Mouse (Mus musculus) urinary bladder, adult 2 months (tissue): Measurements from ENCODE around the gene Fam69a. TPM values are rescaled to one million over a fixed set of nuclear protein-coding genes. Genes with fewer than 3 reads are reported as not detected.
"Not testable (repeated sequence)": the region's sequence is repeated elsewhere in the genome, so short reads cannot be mapped to it uniquely, and the experiment has no call there.

Source experiments
- DNase-seq: peaks from one replicate; pipeline ENCODE4 v3.0.0; 2022; ENCODE audit warnings: low spot score
- polyA plus RNA-seq: library from polyadenylated mRNA; depleted of rRNA; stranded (reverse); fragments of >200 nt; gene quantifications from 2 replicates; pipeline ENCODE4 v1.2.3, GENCODE M21; 2012

The Fam69a gene
- polyA plus RNA-seq, 1 experiment = 16.6 TPM

DNA sequence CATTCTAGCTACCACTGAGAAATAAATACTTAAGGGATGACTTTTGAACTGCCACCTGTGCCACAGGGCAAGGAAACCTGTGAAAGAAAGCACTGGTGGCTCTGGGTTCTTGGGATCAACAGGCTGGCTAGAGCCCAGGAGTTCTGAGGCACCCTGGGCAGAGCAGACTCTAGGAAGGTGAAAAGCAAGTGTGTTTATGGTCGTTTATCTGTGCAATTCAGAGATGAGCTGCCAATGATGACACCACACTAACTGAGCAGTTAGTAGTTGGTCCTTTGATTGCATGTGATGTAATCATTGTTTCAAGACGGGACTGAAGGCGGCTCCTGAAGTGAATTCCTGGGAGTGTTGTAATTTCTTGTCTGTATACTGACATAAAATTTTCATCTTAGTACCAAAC is 82.6 kb downstream of the Fam69a start:
- no peak for DNase-seq

DNA sequence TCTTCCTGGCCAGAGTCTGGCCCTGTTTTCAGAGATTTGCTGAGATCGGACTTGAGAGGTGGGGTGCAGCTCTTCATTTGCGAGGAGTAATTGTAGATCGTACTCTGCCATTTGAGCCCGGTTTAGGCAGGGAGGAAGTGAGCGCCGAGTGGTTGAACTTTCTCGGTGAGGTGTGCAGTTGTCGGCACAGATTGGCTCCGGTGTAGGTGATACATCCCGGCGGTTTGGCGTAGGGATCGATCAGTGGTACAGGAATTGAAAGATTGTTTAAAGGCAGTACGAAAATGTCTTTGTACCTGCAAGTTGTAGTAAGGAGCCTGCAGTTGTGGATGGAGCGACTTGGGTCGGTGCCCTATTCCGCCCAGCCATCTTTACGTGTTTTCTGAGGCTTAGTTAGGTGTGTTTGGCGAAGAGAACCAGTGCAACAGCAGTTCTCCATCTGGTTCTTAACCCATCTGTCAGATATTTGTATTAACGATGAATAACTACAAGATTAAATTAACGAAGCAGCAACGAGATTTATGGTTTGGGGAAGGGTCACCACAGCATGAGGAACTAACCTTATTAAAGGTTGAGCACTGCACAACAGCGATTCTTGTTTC is 85.8 kb downstream of the Fam69a start:
- no peak for DNase-seq

DNA sequence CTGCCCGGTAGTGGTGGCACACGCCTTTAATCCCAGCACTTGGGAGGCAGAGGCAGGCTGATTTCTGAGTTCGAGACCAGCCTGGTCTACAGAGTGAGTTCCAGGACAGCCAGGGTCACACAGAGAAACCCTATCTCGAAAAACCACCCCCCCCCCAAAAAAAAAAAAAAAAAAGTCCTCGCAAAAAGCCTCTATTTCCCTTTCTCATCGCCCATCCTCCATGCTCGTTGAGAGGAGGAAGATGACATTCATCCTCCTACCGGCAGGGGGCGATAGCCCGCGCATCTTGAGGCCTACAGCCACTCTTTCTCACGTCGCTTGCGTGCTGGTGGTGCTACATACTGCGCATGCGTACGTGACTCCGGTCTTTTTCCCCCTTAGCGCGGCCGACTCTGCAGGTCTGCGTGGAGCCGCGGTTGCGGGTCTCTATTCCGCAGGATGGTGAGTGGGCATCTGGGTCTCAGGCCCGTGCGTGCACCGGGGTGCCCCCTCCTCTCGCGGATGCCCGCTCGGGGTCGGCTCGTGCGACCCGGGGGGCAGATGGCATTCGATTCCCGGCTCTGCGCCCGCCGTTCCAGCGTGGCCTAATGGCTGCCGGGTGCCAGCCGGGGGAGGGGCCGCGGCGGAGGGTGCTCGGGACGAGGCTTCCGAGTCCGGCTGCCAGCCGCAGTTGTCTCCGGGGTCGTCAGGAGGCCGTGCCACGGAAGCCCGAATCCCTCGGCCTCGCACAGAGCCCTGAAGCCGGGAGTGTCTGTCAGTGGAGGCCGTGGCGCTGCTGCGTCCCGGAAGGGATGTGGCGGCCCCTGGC is 86.5 kb downstream of the Fam69a start, which contains the start of gene Rpl5:
Gene Rpl5 (plus strand): TSS at position 297 of the 808 bp plus-strand sequence.
- DNase-seq = peak; percentile 93

DNA sequence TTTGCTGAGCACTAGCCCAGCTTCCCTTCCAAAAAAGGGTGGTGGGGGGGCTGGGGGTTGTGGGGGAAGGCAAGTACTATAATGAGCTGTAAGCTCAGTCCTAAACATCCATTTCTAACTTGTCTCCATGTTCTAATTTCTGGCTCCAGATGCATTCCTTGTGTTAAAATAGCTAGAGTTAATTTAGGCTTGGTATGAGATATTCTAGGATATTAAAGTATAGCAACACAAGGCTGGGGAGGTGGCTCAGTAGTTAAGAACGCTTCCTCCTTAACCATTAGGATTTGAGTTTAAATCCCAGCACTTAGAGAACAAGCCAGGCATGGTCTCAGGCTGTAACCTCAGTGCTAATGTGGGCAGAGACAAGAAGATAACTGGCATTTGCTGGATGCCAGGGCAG is 90.6 kb downstream of the Fam69a start:
- DNase-seq = no peak

DNA sequence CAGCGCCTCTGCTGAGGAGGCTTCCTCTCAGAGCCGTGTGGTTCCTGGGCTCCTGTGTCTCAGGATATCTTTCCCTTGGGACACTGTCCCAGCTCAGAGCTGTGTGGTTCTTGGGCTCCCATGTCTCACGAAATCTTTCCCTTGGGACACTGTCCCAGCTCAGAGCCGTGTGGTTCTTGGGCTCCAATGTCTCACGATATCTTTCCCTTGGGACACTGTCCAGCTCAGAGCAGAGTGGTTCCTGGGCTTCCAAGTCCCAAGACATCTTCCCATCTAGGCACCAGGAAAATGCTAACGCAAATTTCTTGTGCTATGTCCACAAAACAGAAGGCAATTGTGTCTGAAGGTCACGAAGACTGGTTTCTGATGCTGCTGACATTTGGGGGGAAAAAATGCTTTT is 92.2 kb downstream of the Fam69a start:
- DNase-seq = no peak

DNA sequence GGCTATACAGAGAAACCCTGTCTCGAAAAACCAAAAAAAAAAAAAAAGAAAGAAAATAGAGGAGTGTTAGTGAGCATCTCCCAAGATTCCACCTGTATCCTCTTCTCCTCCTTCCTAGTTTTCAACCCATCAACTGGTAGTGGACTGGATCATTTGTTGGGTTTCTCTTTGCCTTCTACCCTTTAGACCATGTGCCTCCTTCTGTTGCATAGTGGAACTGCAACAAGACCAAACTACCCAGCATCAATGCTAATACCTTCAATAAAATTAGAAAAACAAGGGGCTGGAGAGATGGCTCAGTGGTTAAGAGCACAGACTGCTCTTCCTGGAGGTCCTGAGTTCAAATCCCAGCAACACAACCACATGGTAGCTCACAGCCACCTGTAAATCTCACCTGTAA is 95.4 kb downstream of the Fam69a start:
- not testable (repeated sequence) for DNase-seq

DNA sequence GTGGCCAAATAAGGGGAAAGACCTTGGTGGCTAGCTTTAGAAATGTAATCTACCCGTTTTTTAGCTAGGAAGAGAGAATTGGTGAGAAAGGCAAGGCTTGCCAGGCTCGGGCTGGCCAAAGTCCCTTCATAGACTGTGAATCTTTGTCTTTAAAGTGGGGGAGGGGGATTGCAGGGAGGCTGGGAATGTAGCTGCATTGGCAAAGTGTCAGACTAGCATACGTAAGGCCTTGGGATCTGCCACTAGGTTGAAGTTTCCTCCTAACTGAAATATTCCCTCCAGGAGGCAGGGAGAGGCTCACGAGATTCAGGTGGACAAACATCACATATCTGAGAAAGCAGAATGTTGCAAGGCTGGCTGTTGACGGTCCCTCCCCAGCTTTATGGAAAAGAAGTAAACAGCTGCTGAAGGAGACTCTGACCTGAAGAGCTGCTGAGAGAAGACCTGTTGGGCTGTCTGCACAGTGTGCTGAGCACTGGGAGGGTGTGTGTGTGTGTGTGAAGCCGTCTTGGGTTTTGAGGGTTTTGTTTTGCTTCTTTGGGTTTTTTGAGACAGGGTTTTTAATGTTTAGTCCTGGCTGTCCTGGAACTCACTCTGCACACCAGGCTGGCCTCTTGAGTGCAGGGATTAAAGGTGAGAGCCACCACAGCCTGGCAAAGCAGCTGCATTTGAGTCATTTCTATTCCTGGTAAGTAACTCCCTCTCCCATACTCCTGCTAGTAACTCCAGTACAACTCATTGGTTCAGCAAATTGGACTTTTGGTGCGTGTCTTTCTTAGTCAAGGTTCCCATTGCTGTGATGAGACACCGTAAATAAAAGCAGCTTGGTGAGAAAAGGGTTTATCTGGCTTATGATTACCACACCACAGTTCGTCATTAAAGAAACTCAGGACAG is 96.6 kb downstream of the Fam69a start:
- no peak for DNase-seq

DNA sequence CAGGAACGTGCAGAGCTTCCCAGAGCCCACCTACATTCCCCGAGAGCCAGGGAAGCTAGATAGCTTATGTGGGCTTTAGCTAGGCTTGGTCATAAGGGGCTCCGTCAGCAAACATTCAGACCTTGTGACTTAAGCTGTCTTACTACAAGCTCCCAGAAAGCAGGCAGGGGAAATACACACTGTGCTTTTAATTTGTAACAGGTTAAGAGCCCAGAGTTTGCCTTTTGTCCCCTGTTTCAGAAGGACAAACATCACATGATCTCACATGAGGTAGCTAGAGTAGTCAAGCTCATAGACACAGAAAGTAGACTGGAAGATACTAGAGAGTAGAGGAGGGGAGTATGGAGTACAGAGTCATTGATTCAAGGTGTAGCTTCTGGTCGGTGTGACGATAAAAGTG is 106.2 kb downstream of the Fam69a start:
- no peak for DNase-seq

DNA sequence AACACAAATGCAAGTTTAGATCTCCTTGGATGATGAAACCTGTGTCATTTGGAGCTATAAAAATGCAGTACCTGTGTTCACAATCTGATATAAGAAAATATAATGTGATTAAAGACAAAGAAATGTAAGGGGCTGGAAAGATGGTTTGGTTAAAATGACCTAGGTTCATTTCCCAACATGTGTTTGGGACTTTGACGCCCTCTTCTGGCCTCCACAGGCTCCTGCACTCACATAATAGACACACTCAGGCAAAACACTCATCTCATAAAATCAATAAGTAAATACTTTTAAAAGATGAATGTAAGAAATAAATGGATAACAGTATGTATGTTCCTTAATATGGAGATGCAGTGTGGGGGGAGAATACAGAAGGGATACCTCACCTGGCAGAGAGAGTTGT is 109.8 kb downstream of the Fam69a start:
- DNase-seq = no peak

DNA sequence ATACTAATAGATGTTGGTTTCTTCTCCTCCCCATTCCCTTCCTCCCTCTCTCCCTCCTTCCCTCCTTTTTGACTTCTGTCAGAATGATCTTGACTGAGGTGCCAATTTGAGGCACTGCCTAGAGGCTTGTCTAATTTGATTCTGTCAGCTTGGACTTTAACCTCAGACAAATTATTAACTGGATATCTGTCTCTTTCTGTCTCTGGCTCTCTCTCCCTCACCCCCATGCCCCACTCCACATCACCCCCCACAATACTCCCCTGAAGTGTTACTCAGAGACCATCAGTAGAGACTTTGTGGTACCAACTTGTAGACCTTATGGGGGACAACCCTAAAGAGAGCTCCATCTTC is 111.6 kb downstream of the Fam69a start:
- no peak for DNase-seq

DNA sequence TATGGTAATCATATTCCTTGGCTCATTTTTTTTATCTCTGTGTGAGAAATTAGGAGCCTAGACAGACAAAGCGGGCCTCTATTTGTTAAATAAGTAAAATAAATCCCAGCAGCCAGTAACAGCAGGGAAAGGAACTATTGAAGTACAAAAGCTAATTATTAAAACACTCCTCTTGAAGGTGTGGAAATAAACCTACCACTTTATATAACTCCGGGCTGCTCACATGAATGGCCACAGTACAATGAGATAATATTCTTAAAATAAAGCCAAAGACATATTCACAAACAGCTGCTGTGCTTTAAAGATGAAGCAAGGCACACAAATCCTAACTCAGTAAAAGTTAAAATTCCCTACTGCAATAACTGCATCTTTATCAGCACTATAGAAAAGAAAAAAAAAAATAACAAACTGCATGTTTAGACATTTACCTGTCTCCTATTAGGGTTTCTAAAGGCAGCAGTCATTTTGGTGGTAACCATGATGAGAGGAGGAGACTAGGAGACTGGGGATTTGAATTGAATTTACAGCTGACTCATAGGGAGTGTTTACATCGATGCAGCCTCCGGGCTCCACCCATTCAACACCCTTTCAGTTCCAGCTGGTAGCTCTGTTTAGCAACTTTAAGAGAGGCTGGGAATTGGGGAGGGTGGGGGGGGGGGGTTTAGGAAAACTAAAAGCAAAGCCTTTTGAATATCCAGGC is 112.2 kb downstream of the Fam69a start, which contains the start of gene Evi5:
Gene Evi5 (minus strand): TSS at position 547 of the 700 bp plus-strand sequence.
- DNase-seq = no peak

DNA sequence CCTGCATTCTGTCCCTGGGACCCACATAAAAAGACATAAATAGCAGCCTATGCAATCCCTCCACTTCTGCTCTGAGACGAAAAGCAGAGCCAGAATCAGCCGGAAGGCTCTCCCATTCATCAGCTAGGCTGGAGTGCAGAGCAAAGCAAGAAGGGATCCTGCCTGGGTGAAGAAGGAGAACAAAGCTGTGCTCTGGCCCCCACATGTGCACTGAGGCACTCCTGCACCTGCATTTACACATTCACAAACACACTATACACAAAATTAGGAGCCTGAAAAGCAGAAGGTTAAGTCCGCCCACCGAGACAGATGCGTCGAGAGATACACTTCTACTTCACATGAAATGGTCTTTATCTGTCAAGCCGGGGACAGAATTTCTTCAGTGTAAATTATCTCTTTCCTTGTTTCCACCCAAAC is 113.0 kb downstream of the Fam69a start:
- no peak for DNase-seq

DNA sequence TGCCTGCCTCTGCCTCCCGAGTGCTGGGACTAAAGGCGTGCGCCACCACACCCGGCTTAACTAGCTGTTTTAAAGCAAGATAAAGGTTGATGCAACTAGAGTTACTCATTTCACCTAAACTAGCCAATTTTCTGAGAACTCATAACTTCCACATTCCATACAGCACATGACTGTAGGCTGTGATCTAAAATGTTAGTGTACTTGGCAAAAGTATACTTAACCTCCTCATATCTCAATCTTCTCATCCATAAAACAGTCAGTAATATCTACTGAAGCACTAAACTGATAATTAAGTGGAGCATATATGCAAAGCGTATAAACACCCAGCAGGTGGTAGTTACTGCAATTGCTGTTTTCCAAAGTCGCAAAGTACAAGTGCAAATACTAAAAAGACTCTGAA is 113.6 kb downstream of the Fam69a start:
- no peak for DNase-seq

DNA sequence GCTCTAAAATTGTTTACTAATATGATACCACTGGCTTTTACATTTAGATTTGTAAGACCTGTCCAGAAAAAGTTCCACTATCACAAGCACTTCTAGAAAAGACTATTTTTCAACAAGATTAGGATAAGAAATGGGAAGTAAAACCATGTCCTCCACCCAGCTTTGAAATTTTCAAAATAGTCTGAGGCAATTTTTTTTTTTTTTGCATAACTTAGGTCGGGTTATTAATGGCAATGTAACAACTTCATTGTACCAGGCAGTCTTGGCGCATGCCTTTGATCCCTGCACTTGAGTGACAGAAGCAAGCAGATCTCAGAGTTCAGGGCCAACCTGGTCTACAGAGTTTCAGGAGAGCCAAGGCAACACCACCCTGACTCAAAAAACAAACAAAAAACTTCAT is 117.2 kb downstream of the Fam69a start:
- DNase-seq = no peak

DNA sequence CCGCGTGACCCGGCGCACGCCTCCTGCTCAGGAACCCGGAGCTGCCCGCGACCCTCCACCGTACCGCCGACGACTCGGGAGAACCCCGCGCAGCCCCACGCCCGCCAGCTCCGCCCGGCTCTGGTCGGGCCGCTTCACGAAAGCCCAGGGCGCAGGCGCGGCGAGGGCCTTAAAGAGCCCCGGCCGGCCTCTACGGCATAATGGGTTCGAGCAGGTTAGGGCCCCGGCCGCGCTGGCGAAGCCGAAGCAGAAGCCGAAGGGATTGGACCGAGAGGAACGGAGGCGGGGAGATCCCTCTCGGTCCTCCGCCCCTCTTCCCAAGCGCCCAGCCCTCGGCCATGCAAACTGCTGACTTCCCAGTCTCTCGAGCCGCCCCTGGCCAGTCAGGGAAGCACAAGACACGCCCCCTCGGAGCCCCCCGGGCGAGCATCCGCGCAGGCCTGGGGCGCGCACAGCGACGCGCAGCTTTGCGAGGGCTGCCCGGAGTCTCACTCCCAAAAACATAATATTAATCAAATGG is 117.9 kb downstream of the Fam69a start:
- peak; percentile 88 for DNase-seq

DNA sequence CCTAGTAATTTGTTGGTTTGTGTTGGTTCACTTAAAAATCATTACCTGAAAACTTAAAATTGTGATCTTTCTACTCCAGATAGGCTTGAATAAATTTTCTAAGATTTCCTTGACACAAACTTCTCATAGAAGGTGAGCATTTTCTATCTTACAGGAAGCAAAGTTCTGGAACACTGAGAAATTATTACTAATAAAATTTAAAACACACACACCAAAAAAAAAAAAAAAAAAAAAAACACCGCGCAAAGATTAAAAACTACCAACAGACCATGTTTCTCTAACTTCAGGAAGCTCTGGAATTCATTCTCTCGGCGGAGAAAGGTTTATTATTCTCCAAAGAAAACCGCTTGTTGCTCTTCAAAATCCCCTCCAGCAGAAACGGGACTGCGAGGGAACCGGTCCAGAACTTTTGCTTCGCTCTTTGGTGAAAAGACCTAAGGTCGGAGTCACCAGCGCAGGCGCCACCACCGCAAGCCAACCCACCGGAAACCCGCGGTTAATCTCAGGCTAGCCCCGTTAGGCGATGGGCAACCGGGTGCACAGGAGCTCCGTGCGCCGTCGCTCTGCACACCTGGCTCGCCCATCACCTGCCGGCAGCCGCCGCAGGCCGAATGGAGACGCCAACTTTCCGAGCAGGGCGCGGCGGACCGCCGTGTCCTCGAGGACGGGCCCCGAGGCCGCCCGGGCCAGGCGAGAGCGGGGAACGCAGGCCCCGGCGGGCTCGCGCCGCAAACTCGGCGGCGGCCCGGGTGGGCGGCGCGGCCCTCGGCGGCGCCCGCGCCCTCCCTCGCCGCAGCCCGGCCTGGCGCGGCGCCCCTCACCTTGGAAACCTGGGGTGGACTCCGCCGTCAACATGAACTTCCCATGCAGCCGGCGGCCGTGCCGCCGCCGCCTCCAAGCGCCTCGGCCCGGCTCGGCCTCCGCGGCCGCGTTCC is 118.6 kb downstream of the Fam69a start:
- DNase-seq = peak; percentile 53

DNA sequence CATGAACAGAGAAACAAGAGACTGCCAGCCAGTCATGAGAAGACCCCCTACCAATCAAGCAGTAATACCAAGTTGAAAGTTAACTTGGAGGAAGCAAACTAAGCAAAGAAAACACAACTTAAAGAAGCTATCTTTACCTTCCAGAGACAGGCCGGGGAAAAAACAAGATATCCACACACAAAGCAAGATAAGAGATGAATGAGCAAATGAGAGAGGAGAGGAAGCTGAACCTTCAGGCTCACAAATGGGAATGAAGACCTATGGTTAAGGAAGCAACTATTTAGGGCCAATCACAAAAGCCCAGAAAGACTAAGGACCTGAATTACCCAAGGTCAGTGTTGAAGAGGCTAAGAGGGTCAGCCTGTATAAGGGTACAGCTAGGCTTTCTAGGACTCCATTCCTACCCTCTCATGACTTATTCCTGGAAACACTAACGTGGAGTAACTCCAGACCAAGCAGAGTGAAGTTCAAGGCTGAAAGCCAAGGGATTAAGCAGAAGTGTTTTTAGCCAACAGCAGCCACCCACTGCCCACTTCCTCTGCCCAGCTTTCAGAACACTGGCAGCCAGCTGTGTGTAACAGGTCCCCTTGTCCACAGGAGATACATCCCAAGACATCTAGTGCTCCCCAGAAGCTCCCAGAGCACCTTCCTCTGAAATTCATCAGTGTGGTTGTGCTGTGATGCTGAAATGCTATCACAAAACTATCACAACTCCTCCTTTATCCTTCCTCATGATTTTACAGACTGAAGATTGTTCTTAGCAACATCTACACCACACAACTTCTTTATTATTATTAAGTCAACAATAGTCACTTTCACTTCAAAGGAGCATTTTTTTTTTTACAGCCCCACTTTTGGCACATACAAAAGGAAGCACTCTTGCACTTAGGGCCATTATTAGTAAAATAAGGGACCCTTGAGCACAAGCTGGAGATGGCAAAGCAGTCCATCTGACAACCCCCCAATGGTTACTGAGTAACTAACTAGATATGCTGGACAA is 120.5 kb downstream of the Fam69a start:
- DNase-seq = no peak

DNA sequence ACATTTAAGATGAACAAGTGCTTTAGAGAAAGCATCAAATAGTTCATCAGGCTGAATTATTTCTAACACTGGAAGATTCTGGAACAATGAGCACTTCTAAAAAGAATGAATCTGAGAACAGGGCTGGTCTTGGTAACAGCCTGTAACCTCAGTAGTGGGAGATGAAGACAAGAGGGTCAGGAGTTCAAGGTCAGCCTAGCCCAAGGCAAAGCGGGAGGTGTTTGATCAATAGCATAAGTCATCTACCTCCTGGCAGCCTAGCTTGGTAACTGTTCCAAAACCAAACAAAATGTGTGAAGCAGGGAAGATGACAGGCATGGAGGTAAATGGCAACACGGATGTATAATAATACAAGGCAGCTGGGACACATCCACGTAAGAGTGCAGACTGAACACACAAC is 122.9 kb downstream of the Fam69a start:
- DNase-seq = no peak

DNA sequence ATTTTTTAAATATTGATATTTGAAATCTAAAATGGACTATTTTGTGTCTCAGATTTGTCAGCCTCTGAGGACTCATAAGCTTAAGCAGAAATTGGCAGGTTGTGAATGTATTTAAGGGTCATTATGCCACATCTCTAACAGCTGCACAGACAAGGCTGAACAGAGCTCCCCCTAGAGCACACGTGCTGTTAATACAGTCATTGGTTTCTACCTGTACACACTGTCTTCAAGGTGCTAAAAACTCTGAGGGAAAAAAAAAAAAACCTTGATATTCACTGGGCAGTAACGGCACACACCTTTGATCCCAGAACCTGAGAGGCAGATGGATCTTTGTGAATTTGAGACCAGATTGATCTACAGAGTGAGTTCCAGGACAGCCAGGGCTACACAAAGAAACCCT is 127.9 kb downstream of the Fam69a start:
- DNase-seq = no peak
